Comparison of ENCODE assay signal across 9 mouse cellular contexts in the genomic region with DNA sequence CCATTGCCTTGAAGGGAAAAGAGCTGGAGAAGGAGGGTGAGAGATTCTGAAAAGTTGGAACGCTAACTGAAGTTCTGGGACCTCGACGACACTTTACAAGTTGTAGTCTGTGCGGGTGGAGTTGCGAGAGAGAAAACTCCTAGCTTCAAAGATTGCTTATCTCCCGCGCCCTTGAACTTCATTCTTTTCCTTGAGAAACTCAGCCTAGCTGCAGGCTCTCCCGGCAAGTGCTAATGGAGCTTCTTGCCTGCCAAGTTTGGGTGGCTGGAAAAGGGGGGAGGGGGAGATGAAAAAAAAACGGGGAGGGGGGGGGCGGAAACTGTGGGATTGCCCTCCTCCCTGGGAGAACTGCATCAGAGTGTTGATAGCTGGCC. TPM values are rescaled to one million over a fixed set of nuclear protein-coding genes. Genes with fewer than 3 reads are reported as not detected.
DNase-seq lines count a peak whose midpoint lies in the region; ATAC-seq and TF ChIP-seq lines count a peak whose summit lies in the region.
"Had no signal": no experiment of that assay in that cellular context is flagged by ENCODE, and none has a peak within 500 bp of the region (broad histone marks: within the 10 kb centered on the region; RNA-seq: fewer than 3 reads in every experiment).

No protein-coding gene starts in this region.

- no peak for TF ChIP-seq EP300 in heart, adult 2 months (IDR thresholded peaks at IDR 0.05; ENCODE audit: insufficient read depth, low read depth, low read length)
- no peak for TF ChIP-seq EP300 in liver, postnatal 0 days (IDR thresholded peaks at IDR 0.05; ENCODE audit: low read depth)

- H3K36me3 ChIP-seq in heart, adult 2 months (ENCODE audit: control insufficient read depth, insufficient read depth, low read length): peaks cover 12% of the 10 kb centered on the region
- H3K36me3 ChIP-seq in E14TG2a.4 (ENCODE audit: insufficient read depth, low read length): no peaks in the 10 kb centered on the region
- no peaks in the 10 kb centered on the region for H3K36me3 ChIP-seq in forebrain, embryonic 15.5 days
- no peaks in the 10 kb centered on the region for H3K36me3 ChIP-seq in liver, postnatal 0 days (replicated peaks; ENCODE audit: insufficient read depth, low read length)

- DNase-seq in heart, adult 2 months: peak in 1 of 2 experiments; percentile 36
- no peak for DNase-seq in heart, postnatal 14 days
- DNase-seq in liver, postnatal 0 days: no peak
- DNase-seq in frontal cortex, postnatal 14 days (ENCODE audit: low spot score in 2 of 2): no peak
- DNase-seq in ovary, postnatal 14 days (ENCODE audit: low spot score): no peak
- DNase-seq in cerebellum, adult 9-10 months: no peak

- TF ChIP-seq POLR2A in heart, adult 2 months (IDR thresholded peaks at IDR 0.05; ENCODE audit: insufficient read depth, low read depth, low read length): no peak

- no peak for TF ChIP-seq CTCF in heart, adult 2 months (IDR thresholded peaks at IDR 0.05)
- TF ChIP-seq CTCF in E14TG2a.4 (conservative IDR thresholded peaks at IDR 0.05; ENCODE audit: low read length): no peak
- no peak for TF ChIP-seq CTCF in liver, postnatal 0 days (IDR thresholded peaks at IDR 0.05; ENCODE audit: low read depth)

- H3K27me3 ChIP-seq in heart, adult 2 months (ENCODE audit: control insufficient read depth, insufficient read depth, low read length): no peaks in the 10 kb centered on the region
- peaks cover 43% of the 10 kb centered on the region for H3K27me3 ChIP-seq in E14TG2a.4 (ENCODE audit: insufficient read depth, low read length)
- 0 out of 2 replicates have a peak, but pooled peaks cover 3% of the 10 kb centered on the region for H3K27me3 ChIP-seq in forebrain, embryonic 15.5 days
- H3K27me3 ChIP-seq in liver, postnatal 0 days (ENCODE audit: insufficient read depth, low read length): peaks cover 24% of the 10 kb centered on the region

- no peak for ATAC-seq in forebrain, embryonic 15.5 days (replicated peaks)
- ATAC-seq in liver, postnatal 0 days: no peak

- intact Hi-C loops in heart, adult 2 months (cut with DNase I): loop anchor here (5.0 kb wide), 1 partner anchor 56 kb away; no protein-coding TSS in a partner anchor
- intact Hi-C loops in heart, postnatal 14 days (cut with DNase I): loop anchor here (2.0 to 10.0 kb wide), 2 partner anchors 40 to 404 kb away; a partner anchor contains a TSS

- H3K4me1 ChIP-seq in heart, adult 2 months (ENCODE audit: control insufficient read depth, insufficient read depth, low read length): peaks cover 10% of the 10 kb centered on the region
- peaks cover 39% of the 10 kb centered on the region for H3K4me1 ChIP-seq in E14TG2a.4 (replicated peaks; ENCODE audit: low read depth, low read length)
- H3K4me1 ChIP-seq in forebrain, embryonic 15.5 days: peaks cover 38% of the 10 kb centered on the region
- H3K4me1 ChIP-seq in liver, postnatal 0 days (ENCODE audit: insufficient read depth): peaks cover 16% of the 10 kb centered on the region

- H3K4me2 ChIP-seq in forebrain, embryonic 15.5 days (replicated peaks): peak overlapping the region; percentile 95
- peak overlapping the region; percentile 78 for H3K4me2 ChIP-seq in liver, postnatal 0 days (ENCODE audit: low read depth, low read length)

- H3K79me2 ChIP-seq in heart, adult 2 months (replicated peaks; ENCODE audit: control insufficient read depth, insufficient read depth, low read length): no peaks in the 10 kb centered on the region

- H3K9me3 ChIP-seq in E14TG2a.4 (ENCODE audit: low read length): no peaks in the 10 kb centered on the region
- H3K9me3 ChIP-seq in forebrain, embryonic 15.5 days: no peaks in the 10 kb centered on the region
- no peaks in the 10 kb centered on the region for H3K9me3 ChIP-seq in liver, postnatal 0 days (ENCODE audit: low read length)

- H3K4me3 ChIP-seq in heart, adult 2 months: peak overlapping the region; percentile 88
- peak overlapping the region; percentile 88 for H3K4me3 ChIP-seq in E14TG2a.4 (replicated peaks; ENCODE audit: low read length)
- H3K4me3 ChIP-seq in forebrain, embryonic 15.5 days: peak overlapping the region; percentile 48
- peak overlapping the region; percentile 53 for H3K4me3 ChIP-seq in liver, postnatal 0 days (ENCODE audit: low read depth, low read length)

- H3K27ac ChIP-seq in heart, adult 2 months: peak overlapping the region; percentile 98
- no peak overlapping the region for H3K27ac ChIP-seq in forebrain, embryonic 15.5 days (replicated peaks)
- no peak overlapping the region for H3K27ac ChIP-seq in liver, postnatal 0 days (ENCODE audit: low read depth)

- 1% methylated on average over 9 of the region's 10 CpGs for WGBS in heart, adult 2 months
- 3% methylated on average over 10 of the region's 10 CpGs for WGBS in forebrain, embryonic 15.5 days
- WGBS in liver, postnatal 0 days (ENCODE audit: insufficient replicate concordance): 3% methylated on average over 9 of the region's 10 CpGs

- peak overlapping the region; percentile 98 for H3K9ac ChIP-seq in heart, adult 2 months (ENCODE audit: low read depth, low read length)
- peak overlapping the region; percentile 56 for H3K9ac ChIP-seq in forebrain, embryonic 15.5 days (replicated peaks)
- H3K9ac ChIP-seq in liver, postnatal 0 days (replicated peaks): peak overlapping the region; percentile 60

RNA-seq across cellular contexts. Expression of a gene that starts 0.9 kb away (rescaled TPM):
- 100 to 1,000 TPM; 154 to 174 TPM for total RNA-seq in heart, adult 2 months (2021)
- 80.2 and 114 TPM in 2 replicates for polyA plus RNA-seq in heart, adult 2 months (2012; rRNA removed)
- 100 to 1,000 TPM; 163 to 172 TPM for total RNA-seq in heart, postnatal 14 days (2021)
- polyA plus RNA-seq in forebrain, embryonic 15.5 days (2015; fragmentation: Nextera tagmentation; extraction: Ambion mirVana): 15.8 and 16.9 TPM in 2 replicates
- 6.4 and 7.9 TPM in 2 replicates for polyA plus RNA-seq in liver, postnatal 0 days (2015; fragmentation: Nextera tagmentation; extraction: Ambion mirVana)
- total RNA-seq: MEL had no signal
